Mouse (Mus musculus) stomach, postnatal 0 days (tissue): ENCODE data around the gene Stk33.

Experiments used
- CTCF ChIP-seq: IDR thresholded peaks from 2 replicates; pipeline ENCODE4 v1.5.1; 2016; ENCODE audit warnings: antibody characterized with exemption, low read depth, mild to moderate bottlenecking, moderate library complexity
- EP300 ChIP-seq: optimal IDR thresholded peaks from 2 replicates; pipeline ENCODE3; 2016; ENCODE audit warnings: antibody characterized with exemption

- TF ChIP-seq EP300 (no peak), CTCF (no peak)
These were observed 143.1 kb downstream of the Stk33 start for GRCm38 (mm10) chr7:109295807-109296206.
